Mouse (Mus musculus): ENCODE measurements around the gene Qrsl1. TPM values are rescaled to one million over a fixed set of nuclear protein-coding genes. Genes with fewer than 3 reads are reported as not detected.

Qrsl1 gene
- polyA plus RNA-seq, 1 experiment from 2014 or later: 28.9 TPM

DNA sequence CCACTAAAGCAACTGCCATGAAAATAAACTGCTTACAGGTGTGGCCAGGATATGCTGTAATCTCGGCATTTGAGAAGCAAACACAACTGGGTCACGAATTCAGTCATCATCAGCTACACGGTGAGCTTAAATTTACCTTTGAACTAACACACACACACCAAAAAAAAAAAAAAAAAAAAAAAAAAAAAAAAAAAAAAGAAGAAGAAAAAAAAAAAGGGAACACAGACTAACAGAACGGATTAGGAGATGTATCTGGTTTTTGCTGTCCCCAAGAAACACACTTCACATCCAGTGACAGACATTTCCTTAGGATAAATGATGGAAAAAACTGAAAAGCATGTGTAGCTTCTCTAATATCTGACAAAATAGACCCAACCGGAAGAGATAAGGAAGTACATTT lies 49.6 kb downstream of the Qrsl1 start:
- 74% methylated on average over 5 of the region's 5 CpGs for WGBS (ENCODE audit: insufficient replicate concordance)
- H3K4me2 ChIP-seq: no peak overlapping the region
- no peaks in the 10 kb centered on the region for H3K27me3 ChIP-seq (ENCODE audit: control insufficient read depth, insufficient read depth, low read length)
- H3K4me3 ChIP-seq (ENCODE audit: low read depth, low read length): no peak overlapping the region
- no peaks in the 10 kb centered on the region for H3K4me1 ChIP-seq (ENCODE audit: control insufficient read depth, insufficient read depth, low read length)
- no peak overlapping the region for H3K9ac ChIP-seq (ENCODE audit: low read depth, low read length)
- no peak overlapping the region for H3K27ac ChIP-seq (ENCODE audit: low read depth, low read length)
- no peaks in the 10 kb centered on the region for H3K9me3 ChIP-seq (replicated peaks; ENCODE audit: control insufficient read depth, low read length)
- ATAC-seq (replicated peaks; ENCODE audit: insufficient number of reproducible peaks, low FRiP score, low TSS enrichment): no peak
- no peaks in the 10 kb centered on the region for H3K36me3 ChIP-seq (ENCODE audit: control insufficient read depth, insufficient read depth, low read length)

DNA sequence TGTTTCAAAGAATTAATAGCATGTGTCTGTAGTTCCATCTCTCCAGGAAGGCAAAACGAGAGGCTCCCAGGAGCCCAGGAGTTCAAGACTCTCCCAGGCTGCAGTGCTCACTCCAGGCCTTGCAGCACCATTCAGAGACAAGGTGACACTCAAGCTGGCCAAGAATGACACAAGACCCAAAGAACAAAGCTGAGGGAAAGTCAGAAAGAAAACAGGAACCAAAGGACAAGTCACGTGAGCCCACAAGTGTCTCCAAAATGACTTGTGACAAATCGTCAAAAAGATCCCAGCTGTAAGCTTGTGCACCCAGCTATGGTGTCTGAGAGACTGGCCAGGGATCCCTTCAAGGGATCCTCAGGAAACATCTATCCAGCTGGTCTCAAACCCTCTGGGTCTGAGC lies 52.1 kb downstream of the Qrsl1 start:
- WGBS (ENCODE audit: insufficient replicate concordance): 78% methylated on average over 3 of the region's 3 CpGs
- Histone ChIP-seq H3K9ac (ENCODE audit: low read depth, low read length) (no peak overlapping the region), H3K27me3 (ENCODE audit: control insufficient read depth, insufficient read depth, low read length) (no peaks in the 10 kb centered on the region), H3K27ac (ENCODE audit: low read depth, low read length) (no peak overlapping the region), H3K9me3 (replicated peaks; ENCODE audit: control insufficient read depth, low read length) (no peaks in the 10 kb centered on the region), H3K4me1 (ENCODE audit: control insufficient read depth, insufficient read depth, low read length) (no peaks in the 10 kb centered on the region), H3K4me2 (no peak overlapping the region), H3K36me3 (ENCODE audit: control insufficient read depth, insufficient read depth, low read length) (no peaks in the 10 kb centered on the region), H3K4me3 (ENCODE audit: low read depth, low read length) (no peak overlapping the region)
- ATAC-seq (replicated peaks; ENCODE audit: insufficient number of reproducible peaks, low FRiP score, low TSS enrichment): no peak

DNA sequence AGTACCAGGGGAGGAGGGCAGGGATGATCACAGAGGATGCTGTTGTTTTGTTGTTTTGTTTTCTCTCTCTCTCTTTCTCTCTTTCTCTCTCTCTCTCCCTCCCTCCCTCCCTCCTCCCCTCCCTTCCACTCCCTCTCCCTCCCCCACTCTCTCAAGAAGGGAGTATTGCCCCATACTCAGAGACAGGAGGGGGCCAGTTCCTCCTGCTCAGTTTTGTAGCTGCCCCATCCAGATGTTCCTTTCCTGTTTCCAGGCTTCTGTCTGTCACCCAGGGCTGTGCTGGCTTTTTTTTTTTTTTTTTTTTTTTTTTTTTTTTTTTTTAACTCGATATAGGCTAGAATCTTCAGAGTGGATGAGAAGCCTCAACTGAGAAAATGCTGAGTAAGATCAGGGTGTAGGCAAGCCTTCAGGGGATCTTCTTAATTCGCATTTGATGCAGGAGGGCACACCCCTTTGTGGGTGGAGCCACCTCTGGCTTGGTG lies 55.4 kb downstream of the Qrsl1 start:
- H3K9me3 ChIP-seq (replicated peaks; ENCODE audit: control insufficient read depth, low read length): no peaks in the 10 kb centered on the region; the same call in 1 of the 2 replicates
- no peak overlapping the region for H3K4me2 ChIP-seq
- H3K27me3 ChIP-seq (ENCODE audit: control insufficient read depth, insufficient read depth, low read length): no peaks in the 10 kb centered on the region
- WGBS (ENCODE audit: insufficient replicate concordance): 58% methylated on average over 2 of the region's 2 CpGs
- no peak overlapping the region for H3K4me3 ChIP-seq (ENCODE audit: low read depth, low read length)
- no peaks in the 10 kb centered on the region for H3K36me3 ChIP-seq (ENCODE audit: control insufficient read depth, insufficient read depth, low read length)
- no peaks in the 10 kb centered on the region for H3K4me1 ChIP-seq (ENCODE audit: control insufficient read depth, insufficient read depth, low read length)
- no peak overlapping the region for H3K9ac ChIP-seq (ENCODE audit: low read depth, low read length)
- H3K27ac ChIP-seq (ENCODE audit: low read depth, low read length): no peak overlapping the region
- no peak for ATAC-seq (replicated peaks; ENCODE audit: insufficient number of reproducible peaks, low FRiP score, low TSS enrichment)

- WGBS (ENCODE audit: insufficient replicate concordance): 78% methylated on average over 3 of the region's 3 CpGs
- no peak overlapping the region for H3K9ac ChIP-seq (ENCODE audit: low read depth, low read length)
- ATAC-seq (replicated peaks; ENCODE audit: insufficient number of reproducible peaks, low FRiP score, low TSS enrichment): no peak
- no peaks in the 10 kb centered on the region; the same call in 1 of the 2 replicates for H3K9me3 ChIP-seq (replicated peaks; ENCODE audit: control insufficient read depth, low read length)
- no peak overlapping the region for H3K27ac ChIP-seq (ENCODE audit: low read depth, low read length)
- H3K4me2 ChIP-seq: no peak overlapping the region
- H3K27me3 ChIP-seq (ENCODE audit: control insufficient read depth, insufficient read depth, low read length): no peaks in the 10 kb centered on the region
- H3K4me1 ChIP-seq (ENCODE audit: control insufficient read depth, insufficient read depth, low read length): no peaks in the 10 kb centered on the region
- H3K4me3 ChIP-seq (ENCODE audit: low read depth, low read length): no peak overlapping the region
- H3K36me3 ChIP-seq (ENCODE audit: control insufficient read depth, insufficient read depth, low read length): no peaks in the 10 kb centered on the region
These were observed 56.1 kb downstream of the Qrsl1 start for GRCm38 (mm10) chr10:43845442-43845841.

- Histone ChIP-seq H3K4me2 (no peak overlapping the region), H3K36me3 (ENCODE audit: control insufficient read depth, insufficient read depth, low read length) (no peaks in the 10 kb centered on the region), H3K4me3 (ENCODE audit: low read depth, low read length) (no peak overlapping the region), H3K27ac (ENCODE audit: low read depth, low read length) (no peak overlapping the region), H3K9me3 (replicated peaks; ENCODE audit: control insufficient read depth, low read length) (no peaks in the 10 kb centered on the region; the same call in 1 of the 2 replicates), H3K9ac (ENCODE audit: low read depth, low read length) (no peak overlapping the region), H3K4me1 (ENCODE audit: control insufficient read depth, insufficient read depth, low read length) (no peaks in the 10 kb centered on the region), H3K27me3 (ENCODE audit: control insufficient read depth, insufficient read depth, low read length) (no peaks in the 10 kb centered on the region)
- no peak for ATAC-seq (replicated peaks; ENCODE audit: insufficient number of reproducible peaks, low FRiP score, low TSS enrichment)
- WGBS (ENCODE audit: insufficient replicate concordance): 74% methylated on average over 5 of the region's 5 CpGs
These were observed 60.1 kb downstream of the Qrsl1 start for GRCm38 (mm10) chr10:43841441-43841840.

- no peaks in the 10 kb centered on the region for H3K36me3 ChIP-seq (ENCODE audit: control insufficient read depth, insufficient read depth, low read length)
- 27% methylated on average over 5 of the region's 5 CpGs for WGBS (ENCODE audit: insufficient replicate concordance)
- no peaks in the 10 kb centered on the region for H3K27me3 ChIP-seq (ENCODE audit: control insufficient read depth, insufficient read depth, low read length)
- peaks cover 6% of the 10 kb centered on the region; the same call in 1 of the 2 replicates for H3K4me1 ChIP-seq (ENCODE audit: control insufficient read depth, insufficient read depth, low read length)
- no peak for ATAC-seq (replicated peaks; ENCODE audit: insufficient number of reproducible peaks, low FRiP score, low TSS enrichment)
- H3K4me2 ChIP-seq: no peak overlapping the region
- no peak overlapping the region for H3K9ac ChIP-seq (ENCODE audit: low read depth, low read length)
- no peak overlapping the region for H3K4me3 ChIP-seq (ENCODE audit: low read depth, low read length)
- H3K9me3 ChIP-seq (replicated peaks; ENCODE audit: control insufficient read depth, low read length): no peaks in the 10 kb centered on the region
- H3K27ac ChIP-seq (ENCODE audit: low read depth, low read length): no peak overlapping the region
These were observed 68.7 kb downstream of the Qrsl1 start for GRCm38 (mm10) chr10:43832868-43833267.

GRCm38 (mm10) chr10:43830251-43831018 lies 71.1 kb downstream of the Qrsl1 start:
- WGBS (ENCODE audit: insufficient replicate concordance): 26% methylated on average over 17 of the region's 17 CpGs
- ATAC-seq (replicated peaks; ENCODE audit: insufficient number of reproducible peaks, low FRiP score, low TSS enrichment): no peak
- H3K9me3 ChIP-seq (replicated peaks; ENCODE audit: control insufficient read depth, low read length): no peaks in the 10 kb centered on the region
- H3K4me1 ChIP-seq (ENCODE audit: control insufficient read depth, insufficient read depth, low read length): peaks cover 6% of the 10 kb centered on the region; the same call in 1 of the 2 replicates
- no peak overlapping the region for H3K4me3 ChIP-seq (ENCODE audit: low read depth, low read length)
- no peak overlapping the region for H3K9ac ChIP-seq (ENCODE audit: low read depth, low read length)
- H3K27me3 ChIP-seq (ENCODE audit: control insufficient read depth, insufficient read depth, low read length): no peaks in the 10 kb centered on the region
- peak overlapping the region; percentile 33 for H3K4me2 ChIP-seq
- H3K27ac ChIP-seq (ENCODE audit: low read depth, low read length): no peak overlapping the region
- H3K36me3 ChIP-seq (ENCODE audit: control insufficient read depth, insufficient read depth, low read length): no peaks in the 10 kb centered on the region

DNA sequence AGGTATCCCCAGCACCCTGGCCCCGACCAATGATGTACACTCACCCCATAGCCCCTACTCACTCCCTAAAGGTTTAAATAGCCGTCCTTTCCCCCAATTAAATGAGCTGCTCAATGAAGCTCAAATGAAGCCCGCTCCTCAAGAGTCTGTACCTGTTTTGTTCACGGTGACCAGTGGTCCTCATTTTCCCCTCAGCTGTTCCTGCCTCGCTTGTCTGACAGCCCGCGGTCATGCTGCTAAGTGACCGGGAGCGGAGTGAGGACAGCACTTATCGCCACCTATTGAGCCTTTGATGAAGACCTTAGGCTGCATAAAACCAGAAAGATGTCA lies 72.9 kb downstream of the Qrsl1 start:
- H3K9ac ChIP-seq (ENCODE audit: low read depth, low read length): no peak overlapping the region
- no peaks in the 10 kb centered on the region for H3K36me3 ChIP-seq (ENCODE audit: control insufficient read depth, insufficient read depth, low read length)
- H3K27me3 ChIP-seq (ENCODE audit: control insufficient read depth, insufficient read depth, low read length): no peaks in the 10 kb centered on the region
- H3K4me1 ChIP-seq (ENCODE audit: control insufficient read depth, insufficient read depth, low read length): peaks cover 6% of the 10 kb centered on the region; the same call in 1 of the 2 replicates
- no peak for ATAC-seq (replicated peaks; ENCODE audit: insufficient number of reproducible peaks, low FRiP score, low TSS enrichment)
- no peak overlapping the region for H3K4me3 ChIP-seq (ENCODE audit: low read depth, low read length)
- no peaks in the 10 kb centered on the region for H3K9me3 ChIP-seq (replicated peaks; ENCODE audit: control insufficient read depth, low read length)
- H3K4me2 ChIP-seq: no peak overlapping the region
- H3K27ac ChIP-seq (ENCODE audit: low read depth, low read length): no peak overlapping the region
- WGBS (ENCODE audit: insufficient replicate concordance): 87% methylated on average over 10 of the region's 10 CpGs
